Mouse (Mus musculus) neural tube, embryonic 10.5 days (tissue): ENCODE results near the gene Shpk.

ENCODE experiments used
- DNase-seq: peaks from one replicate; pipeline ENCODE4 v3.0.0-alpha.2; 2017; ENCODE audit warnings: low spot score; ENCODE audit errors: extremely low spot score

Shpk gene

GRCm38 (mm10) chr11:73261385-73261784 is 62.1 kb downstream of the Shpk start:
- DNase-seq: no peak

- no peak for DNase-seq
Measured at GRCm38 (mm10) chr11:73267267-73267666, 68.0 kb downstream of the Shpk start, which contains the start of gene Trpv3. TSS of gene Trpv3 (plus strand) at chr11:73267388.
